Mouse (Mus musculus) G1E (cell line): Measurements from ENCODE around the gene St6gal1.

Experiments
- CTCF ChIP-seq: IDR thresholded peaks from 2 replicates; pipeline ENCODE4 v1.5.1; 2012; ENCODE audit warnings: low read depth, low read length, inconsistent platforms, mixed read lengths
- GATA1 ChIP-seq: IDR thresholded peaks from 2 replicates; pipeline ENCODE4 v1.6.1; 2012; ENCODE audit warnings: borderline replicate concordance, low read length, inconsistent platforms, mixed read lengths
- GATA2 ChIP-seq: IDR thresholded peaks from 2 replicates; pipeline ENCODE4 v1.6.1; 2012; ENCODE audit warnings: low read depth, low read length, inconsistent platforms, borderline replicate concordance
- POLR2AphosphoS5 ChIP-seq: IDR thresholded peaks from 2 replicates; pipeline ENCODE4 v1.6.1; 2012; ENCODE audit warnings: low read depth, low read length, inconsistent platforms; ENCODE audit not compliant: insufficient replicate concordance
- TAL1 ChIP-seq: conservative IDR thresholded peaks from 2 replicates; pipeline ENCODE4 v1.6.1; 2012; ENCODE audit warnings: low read depth, low read length, inconsistent platforms, mixed read lengths

GRCm38 (mm10) chr16:23312604-23313003, 88.1 kb downstream of the St6gal1 start:
- TF ChIP-seq CTCF (no peak), TAL1 (no peak), POLR2AphosphoS5 (no peak), GATA1 (no peak), GATA2 (no peak)
